Mouse (Mus musculus) liver, postnatal 0 days (tissue): ENCODE data around the gene Fshr.

Experiments used
- CTCF ChIP-seq: sonication (generic); IDR thresholded peaks from 2 replicates; pipeline ENCODE4 v1.5.1; 2016; ENCODE audit warnings: antibody characterized with exemption, low read depth
- EP300 ChIP-seq: IDR thresholded peaks from 2 replicates; pipeline ENCODE4 v1.6.1; 2016; ENCODE audit warnings: antibody characterized with exemption, low read depth, mild to moderate bottlenecking

DNA sequence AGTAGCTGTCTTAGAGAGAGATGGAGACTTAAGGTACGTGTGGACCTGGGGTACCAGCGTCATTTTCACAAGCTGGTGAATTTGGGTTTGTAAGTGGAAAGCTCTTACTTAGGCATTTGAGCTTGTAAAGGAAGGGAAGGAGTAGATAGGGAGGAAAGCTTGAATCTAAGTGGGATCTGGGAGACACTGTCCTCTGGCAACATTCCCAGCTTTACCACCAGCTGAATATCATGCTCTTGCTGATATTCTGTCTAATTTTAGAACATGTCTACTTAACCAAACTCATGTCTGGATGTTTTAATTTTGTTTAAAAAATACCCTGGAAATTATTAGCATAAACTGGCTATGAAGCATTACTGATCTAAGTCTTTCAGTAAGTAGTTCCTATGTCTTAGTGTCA lies 151.4 kb downstream of the Fshr start:
- TF ChIP-seq CTCF = no peak
- no peak for TF ChIP-seq EP300
